9 mouse cellular contexts compared by ENCODE assay signal in genomic region chr5:120146051-120146385, GRCm38 (mm10). TPM values are rescaled to one million over a fixed set of nuclear protein-coding genes. Genes with fewer than 3 reads are reported as not detected.
DNase-seq lines count a peak whose midpoint lies in the region; ATAC-seq and TF ChIP-seq lines count a peak whose summit lies in the region.
"Had no signal": no experiment of that assay in that cellular context is flagged by ENCODE, and none has a peak within 500 bp of the region (broad histone marks: within the 10 kb centered on the region; RNA-seq: fewer than 3 reads in every experiment).

No protein-coding gene starts in this region.

- no peaks in the 10 kb centered on the region for H3K4me1 ChIP-seq in embryonic fibroblast, embryonic 13.5 days (ENCODE audit: control insufficient read depth, insufficient read depth, low read length)
- peaks cover 26% of the 10 kb centered on the region for H3K4me1 ChIP-seq in hindbrain, embryonic 10.5 days (replicated peaks)
- H3K4me1 ChIP-seq in midbrain, embryonic 14.5 days (ENCODE audit: control insufficient read depth, insufficient read depth, low read length) = peaks cover 4% of the 10 kb centered on the region; the same call in 1 of the 2 replicates

- peak overlapping the region; percentile 28; the same call in 1 of the 2 replicates for H3K9ac ChIP-seq in midbrain, embryonic 14.5 days (replicated peaks; ENCODE audit: low read length)
- H3K9ac ChIP-seq: heart, embryonic 13.5 days had no signal

- H3K27ac ChIP-seq in embryonic fibroblast, embryonic 13.5 days (ENCODE audit: insufficient read depth, low read length) = no peak overlapping the region
- peak overlapping the region; percentile 85 for H3K27ac ChIP-seq in hindbrain, embryonic 10.5 days
- H3K27ac ChIP-seq in midbrain, embryonic 14.5 days (replicated peaks; ENCODE audit: low read depth, low read length) = peak overlapping the region; percentile 86
- H3K27ac ChIP-seq: heart, embryonic 13.5 days had no signal

- ATAC-seq in midbrain, embryonic 14.5 days (ENCODE audit: low FRiP score, low TSS enrichment) = peak; percentile 81; the same call in 1 of the 2 replicates
- ATAC-seq in erythroblast, adult 5-6 weeks (replicated peaks; ENCODE audit: low FRiP score, poor library complexity, severe bottlenecking) = no peak

- H3K4me2 ChIP-seq in midbrain, embryonic 14.5 days (ENCODE audit: low read length) = peak overlapping the region; percentile 34
- H3K4me2 ChIP-seq: heart, embryonic 13.5 days had no signal

- peak; percentile 18 for DNase-seq in urinary bladder, postnatal 14 days (ENCODE audit: low spot score)
- no peak for DNase-seq in urinary bladder, postnatal 36 days (ENCODE audit: low spot score in 2 of 2)
- peak; percentile 78 for DNase-seq in hindbrain, embryonic 10.5 days (ENCODE audit: low spot score)
- peak; percentile 61 to 63 for DNase-seq in layer of hippocampus, postnatal 36 days
- DNase-seq in midbrain, embryonic 14.5 days = peak; percentile 92
- peak; percentile 26 for DNase-seq in yolk sac, embryonic 10.5 days (ENCODE audit: low spot score)

- WGBS in hindbrain, embryonic 10.5 days = 37% methylated on average over 11 of the region's 11 CpGs
- WGBS in midbrain, embryonic 14.5 days = 15% methylated on average over 11 of the region's 11 CpGs

- peaks cover 24% of the 10 kb centered on the region; the same call in 1 of the 2 replicates for H3K27me3 ChIP-seq in hindbrain, embryonic 10.5 days (ENCODE audit: insufficient read depth, poor library complexity, severe bottlenecking)
- 0 out of 2 replicates have a peak, but pooled peaks cover 2% of the 10 kb centered on the region for H3K27me3 ChIP-seq in midbrain, embryonic 14.5 days (ENCODE audit: control insufficient read depth, insufficient read depth, low read length)
- H3K27me3 ChIP-seq: heart, embryonic 13.5 days had no signal

- H3K9me3 ChIP-seq in hindbrain, embryonic 10.5 days = no peaks in the 10 kb centered on the region
- H3K9me3 ChIP-seq in midbrain, embryonic 14.5 days (ENCODE audit: control insufficient read depth, low read length) = no peaks in the 10 kb centered on the region
- H3K9me3 ChIP-seq: heart, embryonic 13.5 days had no signal

- H3K36me3 ChIP-seq in hindbrain, embryonic 10.5 days = peaks cover 71% of the 10 kb centered on the region
- H3K36me3 ChIP-seq in midbrain, embryonic 14.5 days (ENCODE audit: control insufficient read depth, insufficient read depth, low read length) = peaks cover 11% of the 10 kb centered on the region; the same call in 1 of the 2 replicates

- peak; percentile 57; the same call in 1 of the 2 replicates for TF ChIP-seq CTCF in embryonic fibroblast, embryonic 13.5 days (IDR thresholded peaks at IDR 0.05; ENCODE audit: borderline replicate concordance, insufficient read depth, low read length)

- H3K4me3 ChIP-seq in embryonic fibroblast, embryonic 13.5 days (ENCODE audit: insufficient read depth, low read length) = no peak overlapping the region
- H3K4me3 ChIP-seq in hindbrain, embryonic 10.5 days = no peak overlapping the region
- no peak overlapping the region for H3K4me3 ChIP-seq in midbrain, embryonic 14.5 days (replicated peaks; ENCODE audit: low read depth, low read length)
- H3K4me3 ChIP-seq: heart, embryonic 13.5 days had no signal

- no peak for TF ChIP-seq POLR2A in embryonic fibroblast, embryonic 13.5 days (IDR thresholded peaks at IDR 0.05; ENCODE audit: low read depth, low read length)

RNA-seq across cellular contexts. Expression of gene Rbm19, which starts 29.8 kb away (rescaled TPM):
- polyA plus RNA-seq in embryonic fibroblast, embryonic 13.5 days (2011; ENCODE audit: insufficient read length, low read depth, missing spikeins) = 16.2 and 16.8 TPM in 2 replicates
- 27.6 and 31.9 TPM in 2 replicates for polyA plus RNA-seq in hindbrain, embryonic 10.5 days (2016; fragmentation: Nextera tagmentation; extraction: Ambion mirVana)
- 10 to 100 TPM; 18.7 to 19.2 TPM for total RNA-seq in layer of hippocampus, postnatal 36 days (2021)
- 16.0 and 16.2 TPM in 2 replicates for polyA plus RNA-seq in midbrain, embryonic 14.5 days (2014; fragmentation: Nextera tagmentation; extraction: Ambion mirVana)
- total RNA-seq in erythroblast, adult 5-6 weeks (2015; ENCODE audit: low replicate concordance) = 2.1 and 4.0 TPM in 2 replicates
- 3.3 and 4.6 TPM in 2 replicates for total RNA-seq in erythroblast, adult 5-6 weeks (2017; ENCODE audit: low replicate concordance)

Comparison
In these comparisons a context has a peak if more than half of its experiments do, and no peak if none do; other contexts are left out.
1. DNase-seq: peak in urinary bladder, postnatal 14 days (single experiment), hindbrain, embryonic 10.5 days (single experiment), layer of hippocampus, postnatal 36 days (2 of 2), midbrain, embryonic 14.5 days (single experiment) and yolk sac, embryonic 10.5 days (single experiment); none in urinary bladder, postnatal 36 days (0 of 2).